ENCODE assay signal across 16 mouse cellular contexts in the genomic region with DNA sequence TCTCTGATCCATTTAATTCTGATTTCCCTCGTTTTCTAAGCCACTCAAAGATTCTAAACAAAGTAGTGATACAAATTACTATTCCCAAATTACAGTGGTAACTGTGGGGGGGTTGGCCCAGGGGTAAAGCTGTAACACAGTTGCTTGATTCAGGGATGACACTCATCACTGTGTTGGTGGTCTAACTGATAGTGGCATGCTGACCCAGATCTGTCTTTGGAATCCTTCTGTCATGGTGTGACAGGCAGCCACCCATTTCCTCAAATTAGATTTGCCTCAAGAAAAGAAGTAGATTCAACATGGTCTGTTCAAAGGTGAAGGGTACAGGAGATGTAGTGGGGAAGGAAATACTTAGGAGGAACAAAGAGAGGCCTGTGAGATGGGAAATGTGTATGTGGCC.
"Had no signal": no experiment of that assay in that cellular context is flagged by ENCODE, and none has a peak within 500 bp of the region (broad histone marks: within the 10 kb centered on the region; RNA-seq: fewer than 3 reads in every experiment).

No protein-coding gene starts in this region.

- H3K36me3 ChIP-seq: neural tube, embryonic 12.5 days; neural tube, embryonic 13.5 days; neural tube, embryonic 15.5 days; stomach, embryonic 15.5 days had no signal

- H3K4me3 ChIP-seq: neural tube, embryonic 12.5 days; neural tube, embryonic 13.5 days; neural tube, embryonic 15.5 days; stomach, embryonic 15.5 days had no signal

- H3K9me3 ChIP-seq: neural tube, embryonic 12.5 days; neural tube, embryonic 15.5 days; stomach, embryonic 15.5 days had no signal

- H3K9ac ChIP-seq: neural tube, embryonic 12.5 days; neural tube, embryonic 13.5 days; neural tube, embryonic 15.5 days; stomach, embryonic 15.5 days had no signal

- H3K27me3 ChIP-seq: neural tube, embryonic 12.5 days; neural tube, embryonic 13.5 days; neural tube, embryonic 15.5 days; stomach, embryonic 15.5 days had no signal

- H3K4me2 ChIP-seq: neural tube, embryonic 12.5 days; neural tube, embryonic 13.5 days; neural tube, embryonic 15.5 days; stomach, embryonic 15.5 days had no signal

- DNase-seq: right cerebral cortex, adult 18-20 months; right cerebral cortex, postnatal 14 days; right cerebral cortex, postnatal 25 days; right cerebral cortex, postnatal 4 days; spleen, adult 18-20 months; thymus, adult 18-20 months; thymus, adult 2 months; thymus, postnatal 14 days; thymus, postnatal 25 days; thymus, postnatal 36 days; thymus, postnatal 4 days had no signal

- H3K27ac ChIP-seq: neural tube, embryonic 12.5 days; neural tube, embryonic 13.5 days; neural tube, embryonic 15.5 days; stomach, embryonic 15.5 days; stomach, postnatal 0 days had no signal

- H3K4me1 ChIP-seq: neural tube, embryonic 13.5 days; neural tube, embryonic 15.5 days; stomach, embryonic 15.5 days had no signal
